Mouse (Mus musculus) liver, postnatal 0 days (tissue): Measurements from ENCODE around the gene Plxna4.

Experiments used
- CTCF ChIP-seq: sonication (generic); IDR thresholded peaks from 2 replicates; pipeline ENCODE4 v1.5.1; 2016; ENCODE audit warnings: antibody characterized with exemption, low read depth
- EP300 ChIP-seq: IDR thresholded peaks from 2 replicates; pipeline ENCODE4 v1.6.1; 2016; ENCODE audit warnings: antibody characterized with exemption, low read depth, mild to moderate bottlenecking

DNA sequence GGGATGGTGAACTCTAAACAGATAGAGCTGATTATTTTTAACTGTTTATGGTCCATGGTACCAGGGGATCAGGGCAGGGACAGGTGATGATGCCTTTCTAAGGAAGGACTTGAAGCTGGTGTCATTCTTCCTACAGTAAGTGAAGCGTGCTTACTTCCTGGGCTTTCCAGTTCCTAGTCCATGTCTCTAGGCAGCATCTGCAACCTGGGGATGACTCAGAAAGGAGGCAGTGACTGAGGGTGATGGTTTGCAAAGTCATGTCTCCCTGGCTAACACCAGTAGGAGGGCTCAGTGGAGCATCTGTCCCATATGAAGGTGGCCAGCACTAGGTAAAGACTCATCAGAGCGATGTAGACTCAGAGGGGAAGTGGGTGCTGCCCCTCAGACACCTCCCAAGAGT is 427.6 kb downstream of the Plxna4 start:
- TF ChIP-seq CTCF: no peak
- no peak for TF ChIP-seq EP300
